Mouse (Mus musculus) embryonic stem cell, embryonic (primary cell): ENCODE results near the gene Cep112.

Experiments
- CTCF ChIA-PET, 4 experiments: fragments of 300-600 bp in 2 of 4; fragments of 350-600 bp in 2 of 4; sonication (Branson Sonifier 250); formaldehyde crosslinking; loops; one replicate each; lab custom pipeline; 2022; ENCODE audit warnings: inconsistent platforms in 2 of 4; lab: Charles Lee
- POLR2A ChIA-PET, 4 experiments: fragments of 300-600 bp in 2 of 4; fragments of 350-600 bp in 2 of 4; sonication (Branson Sonifier 250); formaldehyde crosslinking; loops; one replicate each; lab custom pipeline; 2022; ENCODE audit warnings: antibody characterized with exemption in 4 of 4, inconsistent platforms in 1 of 4; lab: Charles Lee

Cep112 gene

GRCm38 (mm10) chr11:108425592-108425921, 565 bp downstream of the Cep112 start:
- ChIA-PET POLR2A (interaction anchor here in 1 of 4 experiments (1.2 kb wide), 2 partner anchors 81 to 485 kb away, joined by 3 to 8 read pairs; partner anchors contain the start of genes Apoh and Prkca), CTCF (interaction anchor here in 1 of 4 experiments (1.2 kb wide), 1 partner anchor 24 kb away, joined by 6 read pairs; no protein-coding TSS in a partner anchor)

- CTCF ChIA-PET, result no interaction called here
- POLR2A ChIA-PET, result interaction anchor here in 1 of 4 experiments (0.7 kb wide), 1 partner anchor 236 kb away, joined by 4 read pairs; no protein-coding TSS in a partner anchor
Observed at GRCm38 (mm10) chr11:108426086-108426485, 1.1 kb downstream of the Cep112 start.

- ChIA-PET CTCF (interaction anchor here in 1 of 4 experiments (1.0 to 1.5 kb wide), 2 partner anchors 20 to 22 kb away, joined by 3 to 4 read pairs; no protein-coding TSS in a partner anchor), POLR2A (interaction anchor here in 1 of 4 experiments (0.6 kb wide), 1 partner anchor 570 kb away, joined by 3 read pairs; no protein-coding TSS in a partner anchor)
Observed at GRCm38 (mm10) chr11:108427191-108427590, 2.2 kb downstream of the Cep112 start.

- POLR2A ChIA-PET, result no interaction called here
- CTCF ChIA-PET, result interaction anchor here in 2 of 4 experiments (1.5 kb wide), 2 partner anchors 18 to 21 kb away, joined by 3 read pairs; no protein-coding TSS in a partner anchor
Observed at GRCm38 (mm10) chr11:108429076-108429475, 4.1 kb downstream of the Cep112 start.

- CTCF ChIA-PET, result no interaction called here
Observed at GRCm38 (mm10) chr11:108443893-108444563, 19.0 kb downstream of the Cep112 start.

GRCm38 (mm10) chr11:108447148-108447547, 22.2 kb downstream of the Cep112 start:
- CTCF ChIA-PET, result interaction anchor here (0.6 to 2.9 kb wide), 12 partner anchors 12 to 797 kb away, joined by 3 to 8 read pairs (median 3); partner anchors contain the start of gene Cep112 (in 1 of the 4)
- POLR2A ChIA-PET, result no interaction called here

More at GRCm38 (mm10) chr11:108443893-108444563, 19.0 kb downstream of the Cep112 start:
- POLR2A ChIA-PET, result interaction anchor here in 1 of 4 experiments (0.9 kb wide), 1 partner anchor 19 kb away, joined by 3 read pairs; the partner anchor contains the start of gene Cep112

- CTCF ChIA-PET, result interaction anchor here (0.5 to 3.1 kb wide), 55 partner anchors 10 to 1411 kb away, joined by 3 to 28 read pairs (median 3); partner anchors contain the start of genes Cep112 (in 1 of the 4) and Rgs9 (in 1 of the 4)
- POLR2A ChIA-PET, result interaction anchor here in 2 of 4 experiments (0.5 to 0.8 kb wide), 2 partner anchors 466 to 674 kb away, joined by 3 to 4 read pairs; no protein-coding TSS in a partner anchor
Observed at GRCm38 (mm10) chr11:108449811-108450210, 24.8 kb downstream of the Cep112 start.

- CTCF ChIA-PET, result interaction anchor here in 2 of 4 experiments (0.6 to 1.3 kb wide), 3 partner anchors 9 to 92 kb away, joined by 3 to 5 read pairs (median 4); no protein-coding TSS in a partner anchor
- POLR2A ChIA-PET, result no interaction called here
Observed at GRCm38 (mm10) chr11:108459599-108459998, 34.6 kb downstream of the Cep112 start.

- CTCF ChIA-PET, result no interaction called here
Observed at GRCm38 (mm10) chr11:108464138-108464537, 39.1 kb downstream of the Cep112 start.

GRCm38 (mm10) chr11:108464715-108465301, 39.8 kb downstream of the Cep112 start:
- POLR2A ChIA-PET, result no interaction called here

More at GRCm38 (mm10) chr11:108464138-108464537, 39.1 kb downstream of the Cep112 start:
- POLR2A ChIA-PET, result interaction anchor here in 1 of 4 experiments (0.6 kb wide), 1 partner anchor 447 kb away, joined by 3 read pairs; no protein-coding TSS in a partner anchor

GRCm38 (mm10) chr11:108475738-108476137, 50.7 kb downstream of the Cep112 start:
- CTCF ChIA-PET, result no interaction called here
- POLR2A ChIA-PET, result no interaction called here

More at GRCm38 (mm10) chr11:108464715-108465301, 39.8 kb downstream of the Cep112 start:
- CTCF ChIA-PET, result no interaction called here

GRCm38 (mm10) chr11:108476226-108476625, 51.2 kb downstream of the Cep112 start:
- ChIA-PET POLR2A (no interaction called here), CTCF (no interaction called here)

- POLR2A ChIA-PET, result no interaction called here
- CTCF ChIA-PET, result no interaction called here
Observed at GRCm38 (mm10) chr11:108483976-108484375, 59.0 kb downstream of the Cep112 start.

- POLR2A ChIA-PET, result no interaction called here
- CTCF ChIA-PET, result no interaction called here
Observed at GRCm38 (mm10) chr11:108488256-108488655, 63.3 kb downstream of the Cep112 start.

GRCm38 (mm10) chr11:108489863-108490262, 64.9 kb downstream of the Cep112 start:
- POLR2A ChIA-PET, result interaction anchor here in 1 of 4 experiments (1.4 kb wide), 1 partner anchor 62 kb away, joined by 3 read pairs; no protein-coding TSS in a partner anchor
- CTCF ChIA-PET, result no interaction called here

- ChIA-PET POLR2A (no interaction called here), CTCF (no interaction called here)
Observed at GRCm38 (mm10) chr11:108508190-108508589, 83.2 kb downstream of the Cep112 start.

- ChIA-PET POLR2A (no interaction called here), CTCF (no interaction called here)
Observed at GRCm38 (mm10) chr11:108527725-108528363, 102.9 kb downstream of the Cep112 start.

GRCm38 (mm10) chr11:108532901-108533300, 107.9 kb downstream of the Cep112 start:
- ChIA-PET CTCF (no interaction called here), POLR2A (no interaction called here)

- ChIA-PET CTCF (interaction anchor here in 1 of 4 experiments (0.7 kb wide), 1 partner anchor 519 kb away, joined by 3 read pairs; no protein-coding TSS in a partner anchor), POLR2A (no interaction called here)
Observed at GRCm38 (mm10) chr11:108534014-108534413, 109.0 kb downstream of the Cep112 start.
